Comparison of ENCODE assay signal across 10 mouse cellular contexts in the genomic region with DNA sequence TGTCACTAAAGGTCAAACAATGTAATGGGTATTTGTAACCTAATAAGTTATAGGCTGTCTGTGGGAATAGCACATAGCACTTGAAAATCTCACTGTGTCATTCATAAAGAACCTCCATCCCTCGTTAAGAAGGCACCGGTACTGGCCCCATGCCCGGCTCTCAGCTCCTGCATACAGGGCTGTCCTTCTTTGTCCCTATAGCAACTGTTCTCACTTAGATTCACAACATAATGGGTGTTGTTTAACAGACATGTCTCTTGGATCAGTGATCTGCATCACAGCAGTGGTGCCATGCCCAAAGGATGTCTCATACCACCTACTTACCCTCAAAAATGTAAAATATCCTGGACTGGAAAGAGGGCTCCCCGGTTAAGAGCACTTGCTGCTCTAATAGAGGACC.
"Had no signal": no experiment of that assay in that cellular context is flagged by ENCODE, and none has a peak within 500 bp of the region (broad histone marks: within the 10 kb centered on the region; RNA-seq: fewer than 3 reads in every experiment).

No protein-coding gene starts in this region.

- H3K4me3 ChIP-seq: limb, embryonic 13.5 days; midbrain, embryonic 12.5 days; neural tube, embryonic 13.5 days had no signal

- H3K4me1 ChIP-seq: midbrain, embryonic 12.5 days had no signal

- H3K36me3 ChIP-seq: limb, embryonic 13.5 days; midbrain, embryonic 12.5 days; neural tube, embryonic 13.5 days had no signal

- H3K4me2 ChIP-seq: limb, embryonic 13.5 days; midbrain, embryonic 12.5 days; neural tube, embryonic 13.5 days had no signal

- DNase-seq: kidney, postnatal 10 days; kidney, postnatal 4 days; left cerebral cortex, postnatal 4 days; lung, adult 18-20 months; thymus, postnatal 36 days had no signal

- H3K27me3 ChIP-seq: limb, embryonic 13.5 days; midbrain, embryonic 12.5 days; neural tube, embryonic 13.5 days had no signal

- H3K9ac ChIP-seq: limb, embryonic 13.5 days; liver, embryonic 14.5 days; midbrain, embryonic 12.5 days; neural tube, embryonic 13.5 days had no signal

- H3K9me3 ChIP-seq: limb, embryonic 13.5 days; midbrain, embryonic 12.5 days; neural tube, embryonic 13.5 days had no signal

- ATAC-seq: midbrain, embryonic 16.5 days had no signal

- H3K27ac ChIP-seq: limb, embryonic 13.5 days; liver, embryonic 14.5 days; midbrain, embryonic 12.5 days; neural tube, embryonic 13.5 days had no signal
